In genomic region chr9:106356323-106356844, GRCm38 (mm10) we compare ENCODE assay signal across 8 mouse cellular contexts. TPM values are rescaled to one million over a fixed set of nuclear protein-coding genes. Genes with fewer than 3 reads are reported as not detected.
DNase-seq lines count a peak whose midpoint lies in the region; ATAC-seq and TF ChIP-seq lines count a peak whose summit lies in the region.

No protein-coding gene starts in this region.

- no peak overlapping the region for H3K4me2 ChIP-seq in kidney, embryonic 15.5 days
- no peak overlapping the region for H3K4me2 ChIP-seq in kidney, postnatal 0 days (ENCODE audit: low read length)

- H3K27me3 ChIP-seq in kidney, embryonic 15.5 days: no peaks in the 10 kb centered on the region
- H3K27me3 ChIP-seq in embryonic facial prominence, embryonic 10.5 days (replicated peaks; ENCODE audit: low read depth, poor library complexity, severe bottlenecking): no peaks in the 10 kb centered on the region
- H3K27me3 ChIP-seq in kidney, postnatal 0 days (ENCODE audit: insufficient read depth, low read length): no peaks in the 10 kb centered on the region

- H3K9me3 ChIP-seq in kidney, embryonic 15.5 days (replicated peaks): no peaks in the 10 kb centered on the region
- no peaks in the 10 kb centered on the region for H3K9me3 ChIP-seq in embryonic facial prominence, embryonic 10.5 days
- no peaks in the 10 kb centered on the region for H3K9me3 ChIP-seq in kidney, postnatal 0 days (replicated peaks; ENCODE audit: low read length)

- peaks cover 43% of the 10 kb centered on the region for H3K4me1 ChIP-seq in kidney, embryonic 15.5 days
- peaks cover 88% of the 10 kb centered on the region for H3K4me1 ChIP-seq in embryonic facial prominence, embryonic 10.5 days
- H3K4me1 ChIP-seq in kidney, postnatal 0 days (replicated peaks; ENCODE audit: insufficient read depth, low read length): peaks cover 12% of the 10 kb centered on the region; the same call in 1 of the 2 replicates

- no peak overlapping the region for H3K4me3 ChIP-seq in kidney, embryonic 15.5 days (replicated peaks)
- peak overlapping the region; percentile 34; the same call in 1 of the 2 replicates for H3K4me3 ChIP-seq in embryonic facial prominence, embryonic 10.5 days
- H3K4me3 ChIP-seq in kidney, postnatal 0 days (replicated peaks; ENCODE audit: low read depth, low read length): no peak overlapping the region
- H3K4me3 ChIP-seq in layer of hippocampus, adult 2 months: no peak overlapping the region

- no peaks in the 10 kb centered on the region for H3K36me3 ChIP-seq in kidney, embryonic 15.5 days
- peaks cover 3% of the 10 kb centered on the region; the same call in 1 of the 2 replicates for H3K36me3 ChIP-seq in embryonic facial prominence, embryonic 10.5 days (replicated peaks)
- H3K36me3 ChIP-seq in kidney, postnatal 0 days (ENCODE audit: insufficient read depth, low read length): no peaks in the 10 kb centered on the region

- no peak for DNase-seq in kidney, adult 8-10 months
- DNase-seq in embryonic facial prominence, embryonic 10.5 days (ENCODE audit: low spot score): peak; percentile 94
- peak; percentile 52 for DNase-seq in kidney, postnatal 0 days (ENCODE audit: low spot score)
- peak; percentile 82 for DNase-seq in mesoderm, embryonic 11.5 days (ENCODE audit: low read depth, low spot score)
- no peak for DNase-seq in layer of hippocampus, adult 2 months (ENCODE audit: low spot score in 2 of 2)
- DNase-seq in ovary, adult 18-20 months (ENCODE audit: low spot score): no peak
- no peak for DNase-seq in adrenal gland, postnatal 4 days (ENCODE audit: low spot score in 2 of 2)

- ATAC-seq in kidney, embryonic 15.5 days (replicated peaks; ENCODE audit: low FRiP score): peak; percentile 54
- ATAC-seq in kidney, postnatal 0 days (replicated peaks; ENCODE audit: low FRiP score, low read depth): peak; percentile 33; the same call in 1 of the 2 replicates

- H3K27ac ChIP-seq in kidney, embryonic 15.5 days: peak overlapping the region; percentile 79
- peak overlapping the region; percentile 95 for H3K27ac ChIP-seq in embryonic facial prominence, embryonic 10.5 days (replicated peaks)
- 0 out of 2 replicates have a peak overlapping the region, but pooled peaks have one; percentile 47 for H3K27ac ChIP-seq in kidney, postnatal 0 days
- H3K27ac ChIP-seq in layer of hippocampus, adult 2 months: no peak overlapping the region

- 41% methylated on average over 10 of the region's 10 CpGs for WGBS in kidney, embryonic 15.5 days
- WGBS in embryonic facial prominence, embryonic 10.5 days: 24% methylated on average over 10 of the region's 10 CpGs
- WGBS in kidney, postnatal 0 days: 34% methylated on average over 8 of the region's 10 CpGs

- no peak for TF ChIP-seq CTCF in kidney, postnatal 0 days (IDR thresholded peaks at IDR 0.05; ENCODE audit: low read depth)
- no peak for TF ChIP-seq CTCF in layer of hippocampus, adult 2 months (conservative IDR thresholded peaks at IDR 0.05)

- no peak overlapping the region for H3K9ac ChIP-seq in kidney, embryonic 15.5 days
- H3K9ac ChIP-seq in kidney, postnatal 0 days (ENCODE audit: low read depth, low read length): no peak overlapping the region

RNA-seq across cellular contexts. Expression of gene Dusp7, which starts 12.0 kb away (rescaled TPM):
- polyA plus RNA-seq in kidney, embryonic 15.5 days (2015; fragmentation: Nextera tagmentation; extraction: Ambion mirVana): 15.6 and 17.7 TPM in 2 replicates
- 29.5 and 30.8 TPM in 2 replicates for polyA plus RNA-seq in embryonic facial prominence, embryonic 10.5 days (2016; fragmentation: Nextera tagmentation; extraction: Ambion mirVana)
- polyA plus RNA-seq in kidney, postnatal 0 days (2015; fragmentation: Nextera tagmentation; extraction: Ambion mirVana): 15.1 and 15.8 TPM in 2 replicates
- 10 to 100 TPM; 81.7 to 93.2 TPM for total RNA-seq in layer of hippocampus, adult 2 months (2021)
- total RNA-seq in adrenal gland, postnatal 4 days (2021): 10 to 100 TPM; 25.0 to 25.8 TPM

Comparison
In these comparisons a context has a peak if more than half of its experiments do, and no peak if none do; other contexts are left out.
1. DNase-seq: peak in embryonic facial prominence, embryonic 10.5 days (single experiment), kidney, postnatal 0 days (single experiment) and mesoderm, embryonic 11.5 days (single experiment); none in kidney, adult 8-10 months (0 of 2), layer of hippocampus, adult 2 months (0 of 2), ovary, adult 18-20 months (single experiment) and adrenal gland, postnatal 4 days (0 of 2).